20 mouse cellular contexts compared by ENCODE assay signal in the genomic region with DNA sequence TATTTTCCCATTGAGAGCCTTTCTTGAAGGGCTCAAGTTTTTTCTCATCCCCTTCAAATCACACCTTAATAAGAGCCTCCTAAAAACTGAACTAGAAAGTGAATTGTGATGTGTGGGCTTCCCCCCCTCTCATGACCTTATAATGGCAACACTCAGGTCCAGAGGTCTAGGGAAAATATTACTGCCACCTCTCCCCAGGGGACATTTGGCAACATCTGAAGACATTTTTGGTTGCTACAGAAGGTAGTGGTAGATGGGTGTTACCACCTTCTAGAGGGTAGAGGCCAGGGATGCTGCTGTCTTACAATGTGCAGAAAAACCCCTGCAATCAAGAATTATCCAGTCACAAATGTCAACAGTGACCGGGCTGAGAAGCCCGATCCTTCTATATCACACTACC. TPM values are rescaled to one million over a fixed set of nuclear protein-coding genes. Genes with fewer than 3 reads are reported as not detected.
DNase-seq lines count a peak whose midpoint lies in the region; ATAC-seq and TF ChIP-seq lines count a peak whose summit lies in the region.
"Had no signal": no experiment of that assay in that cellular context is flagged by ENCODE, and none has a peak within 500 bp of the region (broad histone marks: within the 10 kb centered on the region; RNA-seq: fewer than 3 reads in every experiment).

No protein-coding gene starts in this region.

- DNase-seq in CH12.LX (ENCODE audit: extremely low read depth): no peak
- DNase-seq in splenic B cell, adult 2 months (ENCODE audit: low read depth, low spot score): peak; percentile 36
- no peak for DNase-seq in ovary, postnatal 36 days (ENCODE audit: low spot score)
- no peak for DNase-seq in cerebellum, adult 18-20 months
- DNase-seq: adrenal gland, postnatal 10 days; B cell, adult 2 months; cerebellum, adult 11-12 months; cerebellum, postnatal 10 days; gastrocnemius, postnatal 36 days; heart, adult 2 months had no signal

- peaks cover 18% of the 10 kb centered on the region for H3K79me2 ChIP-seq in CH12.LX (replicated peaks; ENCODE audit: control insufficient read depth, extremely low read depth, insufficient read depth, poor library complexity, severe bottlenecking)

- peak overlapping the region; percentile 59; the same call in 1 of the 2 replicates for H3K9ac ChIP-seq in CH12.LX (ENCODE audit: insufficient read depth, low read depth)
- H3K9ac ChIP-seq: embryonic facial prominence, embryonic 15.5 days; heart, embryonic 12.5 days had no signal

- in situ Hi-C loops in CH12.LX (cut with MboI; ENCODE audit: low pct_ligation_motif_present, low pct_unique_long_range_greater_than_20kb, low sequenced_read_pairs): no loop called here

- H3K27ac ChIP-seq in CH12.LX (ENCODE audit: insufficient read depth, low read depth): no peak overlapping the region
- H3K27ac ChIP-seq: embryonic facial prominence, embryonic 15.5 days; forebrain, embryonic 10.5 days; heart, adult 2 months had no signal

- H3K27me3 ChIP-seq in megakaryocyte, embryonic 14.5 days (replicated peaks): no peaks in the 10 kb centered on the region
- no peaks in the 10 kb centered on the region for H3K27me3 ChIP-seq in CH12.LX (replicated peaks)
- no peaks in the 10 kb centered on the region for H3K27me3 ChIP-seq in splenic B cell, adult 2 months (ENCODE audit: control insufficient read depth, insufficient read depth, low read length, poor library complexity, severe bottlenecking)
- H3K27me3 ChIP-seq: embryonic facial prominence, embryonic 15.5 days had no signal

- TF ChIP-seq EP300 in CH12.LX (IDR thresholded peaks at IDR 0.05; ENCODE audit: low read length): peak; percentile 53

- H3K36me3 ChIP-seq in megakaryocyte, embryonic 14.5 days (replicated peaks; ENCODE audit: low read length): peaks cover 3% of the 10 kb centered on the region
- H3K36me3 ChIP-seq in CH12.LX (replicated peaks in 1 of 2; ENCODE audit: control insufficient read depth in 1 of 2, insufficient read depth in 1 of 2, low read length in 1 of 2): peaks cover 4 to 36% of the 10 kb centered on the region in 2 experiments
- H3K36me3 ChIP-seq in splenic B cell, adult 2 months (ENCODE audit: control insufficient read depth, insufficient read depth, low read length, poor library complexity, severe bottlenecking): no peaks in the 10 kb centered on the region
- H3K36me3 ChIP-seq: embryonic facial prominence, embryonic 15.5 days; forebrain, embryonic 10.5 days; heart, embryonic 12.5 days had no signal

- TF ChIP-seq CTCF in CH12.LX (conservative IDR thresholded peaks at IDR 0.05 in 1 of 2, IDR thresholded peaks at IDR 0.05 in 1 of 2; ENCODE audit: low read depth in 2 of 2, low read length in 2 of 2): no peak

- TF ChIP-seq POLR2A in CH12.LX (IDR thresholded peaks at IDR 0.05; ENCODE audit: low read depth, low read length): no peak

- no peak for ATAC-seq in megakaryocyte, adult 5-6 weeks (ENCODE audit: poor library complexity, severe bottlenecking)
- peak; percentile 19; the same call in 1 of the 2 replicates for ATAC-seq in granulocyte monocyte progenitor cell, adult 5-6 weeks (replicated peaks; ENCODE audit: poor library complexity, severe bottlenecking)
- ATAC-seq: CD4-positive, CD25-positive, alpha-beta regulatory T cell, adult 4 months; forebrain, embryonic 14.5 days; hindbrain, embryonic 16.5 days had no signal

- H3K4me2 ChIP-seq in CH12.LX (ENCODE audit: insufficient read depth, low read depth, poor library complexity, severe bottlenecking): peak overlapping the region; percentile 99
- H3K4me2 ChIP-seq: embryonic facial prominence, embryonic 15.5 days; heart, embryonic 12.5 days had no signal

- H3K9me3 ChIP-seq in megakaryocyte, embryonic 14.5 days: no peaks in the 10 kb centered on the region
- H3K9me3 ChIP-seq in CH12.LX (replicated peaks; ENCODE audit: low read length): no peaks in the 10 kb centered on the region
- H3K9me3 ChIP-seq: embryonic facial prominence, embryonic 15.5 days; forebrain, embryonic 10.5 days; heart, embryonic 12.5 days had no signal

- dilution Hi-C loops in CH12.LX (cut with MboI; ENCODE audit: extremely low pct_ligation_motif_present, extremely low pct_unique_long_range_greater_than_20kb, low sequenced_read_pairs): no loop called here

- peak overlapping the region; percentile 44 for H3K4me3 ChIP-seq in megakaryocyte, embryonic 14.5 days (replicated peaks)
- H3K4me3 ChIP-seq in CH12.LX (replicated peaks in 1 of 3; ENCODE audit: low read depth in 2 of 3, low read length in 2 of 3, poor library complexity in 1 of 3): peak overlapping the region; percentile 25 to 97 (median 69)
- H3K4me3 ChIP-seq: embryonic facial prominence, embryonic 15.5 days; erythroblast, embryonic 14.5 days; forebrain, embryonic 10.5 days; heart, adult 2 months; heart, embryonic 12.5 days had no signal

- H3K4me1 ChIP-seq in megakaryocyte, embryonic 14.5 days: peaks cover 78% of the 10 kb centered on the region
- H3K4me1 ChIP-seq in CH12.LX (ENCODE audit: control insufficient read depth in 1 of 2, insufficient read depth in 2 of 2): peaks cover 9 to 64% of the 10 kb centered on the region in 2 experiments

- no peak for TF ChIP-seq RAD21 in CH12.LX (IDR thresholded peaks at IDR 0.05; ENCODE audit: low read depth, low read length)

TF ChIP-seq in CH12.LX, 34 proteins besides CTCF, POLR2A, EP300 and RAD21:
- no peak for TF ChIP-seq NRF1 (IDR thresholded peaks at IDR 0.05; ENCODE audit: low read depth, low read length)
- TF ChIP-seq E2F4 (IDR thresholded peaks at IDR 0.05; ENCODE audit: insufficient replicate concordance, low read depth, low read length): no peak
- peak; percentile 27; the same call in 1 of the 2 replicates for TF ChIP-seq BHLHE40 (IDR thresholded peaks at IDR 0.05; ENCODE audit: low read depth, low read length)
- TF ChIP-seq TBP (conservative IDR thresholded peaks at IDR 0.05; ENCODE audit: low read depth, low read length): no peak
- peak; percentile 44; the same call in 1 of the 2 replicates for TF ChIP-seq JUND (conservative IDR thresholded peaks at IDR 0.05; ENCODE audit: low read depth, low read length)
- no peak for TF ChIP-seq ZNF384 (IDR thresholded peaks at IDR 0.05; ENCODE audit: low read depth, low read length)
- no peak for TF ChIP-seq HCFC1 (IDR thresholded peaks at IDR 0.05; ENCODE audit: low read depth, low read length)
- TF ChIP-seq JUN (IDR thresholded peaks at IDR 0.05; ENCODE audit: insufficient read depth, low read depth, low read length): peak; percentile 56; the same call in 1 of the 2 replicates
- peak; percentile 61; the same call in 1 of the 2 replicates for TF ChIP-seq MAZ (IDR thresholded peaks at IDR 0.05; ENCODE audit: low read depth, low read length)
- no peak for TF ChIP-seq SMC3 (IDR thresholded peaks at IDR 0.05; ENCODE audit: low read depth, low read length)
- TF ChIP-seq SIN3A (IDR thresholded peaks at IDR 0.05; ENCODE audit: low read length): peak; percentile 54; the same call in 1 of the 2 replicates
- 0 out of 2 replicates have a peak, but pooled peaks have one; percentile 21 for TF ChIP-seq TCF12 (IDR thresholded peaks at IDR 0.05; ENCODE audit: low read depth, low read length)
- no peak for TF ChIP-seq CHD1 (IDR thresholded peaks at IDR 0.05; ENCODE audit: low read depth, low read length)
- TF ChIP-seq USF1 (IDR thresholded peaks at IDR 0.05; ENCODE audit: low read depth, low read length): no peak
- 0 out of 2 replicates have a peak, but pooled peaks have one; percentile 30 for TF ChIP-seq KAT2A (IDR thresholded peaks at IDR 0.05; ENCODE audit: insufficient replicate concordance, low read length)
- TF ChIP-seq POLR2AphosphoS2 (IDR thresholded peaks at IDR 0.05; ENCODE audit: low read depth, low read length): no peak
- TF ChIP-seq RCOR1 (conservative IDR thresholded peaks at IDR 0.05; ENCODE audit: low read depth, low read length): 0 out of 2 replicates have a peak, but pooled peaks have one; percentile 20
- peak; percentile 57; the same call in 1 of the 2 replicates for TF ChIP-seq MEF2A (IDR thresholded peaks at IDR 0.05; ENCODE audit: borderline replicate concordance, low read depth, low read length)
- TF ChIP-seq IRF4 (IDR thresholded peaks at IDR 0.05; ENCODE audit: low read depth, low read length): no peak
- TF ChIP-seq MYC (IDR thresholded peaks at IDR 0.05; ENCODE audit: low read depth, low read length): 0 out of 2 replicates have a peak, but pooled peaks have one; percentile 19
- no peak for TF ChIP-seq NELFE (IDR thresholded peaks at IDR 0.05; ENCODE audit: low read depth, low read length)
- TF ChIP-seq ETS1 (conservative IDR thresholded peaks at IDR 0.05; ENCODE audit: low read depth, low read length): peak; percentile 76
- TF ChIP-seq PAX5 (IDR thresholded peaks at IDR 0.05; ENCODE audit: low read length): no peak

RNA-seq across cellular contexts. Expression of a gene that starts 2.7 kb away (rescaled TPM):
- polyA plus RNA-seq in megakaryocyte, embryonic 14.5 days (2012; ENCODE audit: insufficient read depth, low replicate concordance): 8.3 TPM in 1 of 2 replicates, not detected in the other
- 27.9 and 35.5 TPM in 2 replicates for total RNA-seq in megakaryocyte, adult 5-6 weeks (2015)
- total RNA-seq in megakaryocyte, adult 5-6 weeks (2017): 74.4 TPM in 2 replicates
- total RNA-seq in CH12.LX (2012; rRNA removed) (9.3 and 11.7 TPM in 2 replicates), CH12.LX (2014; rRNA removed) (11.2 and 12.5 TPM in 2 replicates)
- 16.5 TPM in 2 replicates for polyA plus RNA-seq in CH12.LX (2012; ENCODE audit: insufficient read length, low read depth)
- 14.3 and 15.7 TPM in 2 replicates for total RNA-seq in granulocyte monocyte progenitor cell, adult 5-6 weeks (2014; fragmentation: Nextera tagmentation)
- total RNA-seq in granulocyte monocyte progenitor cell, adult 5-6 weeks (2017): 17.4 and 23.2 TPM in 2 replicates
- polyA plus RNA-seq: erythroblast, embryonic 14.5 days had no signal
